Mouse (Mus musculus) heart, postnatal 36 days (tissue): Measurements from ENCODE around the gene Nkapl. TPM values are rescaled to one million over a fixed set of nuclear protein-coding genes. Genes with fewer than 3 reads are reported as not detected.
"Not testable (repeated sequence)": the region's sequence is repeated elsewhere in the genome, so short reads cannot be mapped to it uniquely, and the experiment has no call there.

Source experiments
- DNase-seq, 2 experiments: peaks; one replicate each; pipeline ENCODE4 v3.0.0; 2021 to 2022
- intact Hi-C: fragments of 180-260 bp; cut with DNase I; formaldehyde crosslinking; loops from one replicate; pipeline ENCODE4 v1.15.1; 2025
- total RNA-seq, 2 experiments: library from RNA; stranded (reverse); gene quantifications; 2 replicates each; pipeline ENCODE4 v1.2.3; 2021

Nkapl gene
- under 1 TPM; 0.67 to 0.76 TPM for total RNA-seq

DNA sequence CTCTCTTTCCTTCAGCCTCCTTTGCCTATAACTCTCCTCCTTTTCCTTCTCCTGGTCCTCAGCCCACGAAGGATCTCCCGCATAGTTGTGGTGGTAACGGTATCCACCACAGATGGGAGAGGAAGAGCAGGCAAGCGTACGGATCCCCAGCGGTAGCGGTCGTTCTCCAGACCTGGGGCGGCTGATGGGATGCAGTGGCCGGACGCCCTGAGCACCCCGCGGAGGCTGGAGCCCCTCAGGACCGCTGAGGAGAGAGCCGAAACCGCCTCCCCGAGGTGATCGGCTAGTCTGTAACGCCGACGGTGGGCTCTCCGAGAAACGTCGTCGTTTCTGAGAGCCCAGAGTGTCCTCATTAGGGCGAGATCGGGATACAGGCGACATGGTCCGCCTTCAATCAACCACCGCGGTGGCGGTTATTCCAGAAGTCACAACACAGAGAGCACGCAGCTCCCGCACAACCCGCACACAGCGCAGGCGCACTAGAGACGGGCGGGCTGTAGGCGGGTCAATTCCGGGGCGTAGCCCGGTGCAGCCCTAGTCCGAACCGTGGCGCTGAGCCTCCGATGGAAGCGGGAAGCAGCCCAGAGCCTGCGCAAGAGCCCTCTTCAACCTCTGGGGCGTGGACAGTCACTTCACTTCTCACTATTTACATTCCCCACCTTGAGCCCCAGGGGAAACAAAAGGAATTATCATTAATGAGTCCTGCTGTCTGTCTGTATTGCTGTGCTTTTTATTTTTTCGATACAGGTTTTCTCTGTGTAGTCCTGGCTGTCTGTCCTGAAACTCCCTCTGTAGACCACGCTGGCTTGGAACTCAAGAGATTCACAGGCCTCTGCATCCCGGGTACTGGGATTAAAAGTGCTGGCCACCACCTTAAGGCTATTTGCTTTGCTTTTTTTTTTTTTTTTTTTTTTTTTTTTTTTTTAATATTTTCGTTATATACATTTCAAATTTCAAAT, at the start of gene Nkapl:
Nkapl (minus strand) TSS at position 449 of the 959 bp plus-strand sequence.
- peak; percentile 83 to 84 for DNase-seq
- intact Hi-C loops = loop anchor here (1.0 to 5.0 kb wide), 3 partner anchors 39 to 106 kb away; partner anchors contain the start of gene Zscan12

DNA sequence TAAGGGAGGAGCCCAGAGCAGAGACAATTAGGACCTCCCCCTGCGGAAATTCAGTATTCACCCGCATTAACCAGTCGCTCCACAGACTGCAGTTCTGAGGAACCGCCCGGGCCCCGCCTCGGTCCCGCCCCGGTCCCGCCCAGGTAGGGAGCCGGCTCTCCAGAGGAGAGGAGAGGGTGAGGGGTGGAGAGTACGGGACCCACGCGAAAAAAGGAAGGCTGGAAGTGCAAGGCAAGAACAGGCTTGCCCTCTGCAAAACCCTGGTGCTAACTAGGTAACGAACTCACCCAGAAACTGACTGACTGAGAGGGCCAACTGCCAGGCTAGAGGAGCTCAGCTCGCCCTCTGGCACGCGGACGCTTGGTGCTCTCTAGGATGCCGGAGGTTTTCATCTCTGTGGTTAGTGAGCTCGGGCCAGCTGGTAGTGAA, 37.9 kb upstream of the Nkapl start:
- DNase-seq = peak; percentile 80 to 85
- intact Hi-C loops = loop anchor here (2.0 to 10.0 kb wide), 3 partner anchors 25 to 101 kb away; partner anchors contain the start of genes Nkapl, Zkscan3 and Zkscan8

DNA sequence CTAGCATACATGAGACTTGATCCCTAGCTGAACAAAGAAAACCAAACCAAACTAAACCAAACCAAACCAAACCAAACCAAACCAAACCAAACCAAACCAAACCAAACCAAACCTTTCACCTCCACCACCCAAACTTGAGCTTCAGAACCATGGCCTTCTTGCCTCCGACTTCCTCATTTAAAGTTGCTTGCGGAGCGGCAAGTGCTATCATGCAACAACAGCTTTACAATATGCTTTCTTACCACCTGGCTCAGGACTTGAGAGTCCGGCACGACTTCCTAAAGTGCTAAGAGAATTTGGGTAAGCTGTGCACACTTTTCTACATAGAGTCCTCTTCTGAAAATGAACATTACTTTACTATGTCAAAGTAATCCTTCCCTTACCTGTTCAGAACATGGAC, 34.0 kb upstream of the Nkapl start:
- intact Hi-C loops = loop anchor here (10.0 kb wide), 1 partner anchor 97 kb away; the partner anchor contains the start of gene Zkscan3
- no peak for DNase-seq

DNA sequence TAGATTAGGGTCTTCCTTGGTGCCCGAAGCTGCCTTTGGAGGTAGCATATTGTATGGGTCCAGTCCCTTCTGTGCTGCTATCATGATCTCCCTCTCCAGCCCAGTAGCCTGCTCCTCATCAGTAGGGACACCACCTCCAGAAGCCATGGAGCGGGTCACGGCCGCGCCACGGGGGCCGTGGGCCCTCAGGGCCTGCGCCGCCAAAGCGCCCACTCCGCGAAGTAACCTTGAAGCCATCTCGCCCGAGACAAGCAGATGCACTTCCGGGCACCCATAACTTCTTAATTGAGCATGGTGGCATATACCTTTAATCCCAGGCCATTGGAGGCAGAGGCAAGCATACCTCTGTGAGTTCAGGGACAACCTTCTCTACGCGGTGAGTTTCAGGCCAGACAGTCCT, 32.9 kb upstream of the Nkapl start, which contains the start of gene Gm11273:
Gm11273 (minus strand) TSS at position 237 of the 400 bp plus-strand sequence.
- not testable (repeated sequence) for DNase-seq
- intact Hi-C loops = loop anchor here (10.0 kb wide), 1 partner anchor 96 kb away; the partner anchor contains the start of gene Zkscan3

DNA sequence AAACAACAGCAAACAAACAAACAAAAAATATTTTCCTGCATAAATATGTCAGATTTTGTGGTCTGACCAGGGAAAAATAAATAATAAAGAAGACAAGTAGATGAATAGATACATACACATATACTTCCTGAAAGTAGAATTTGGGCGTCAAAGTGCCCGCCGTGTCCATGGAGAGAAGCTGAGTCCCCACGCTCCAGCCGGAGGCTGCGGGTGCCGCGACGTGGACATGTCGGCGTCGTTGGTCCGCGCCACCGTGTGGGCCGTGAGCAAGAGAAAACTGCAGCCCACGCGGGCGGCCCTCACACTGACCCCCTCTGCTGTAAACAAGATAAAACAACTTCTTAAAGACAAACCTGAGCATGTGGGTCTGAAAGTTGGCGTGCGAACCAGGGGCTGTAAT, 26.8 kb upstream of the Nkapl start, which contains the start of gene AK157302:
AK157302 (plus strand) TSS at position 144 of the 400 bp plus-strand sequence.
- DNase-seq = peak in 1 of 2 experiments; percentile 35
- intact Hi-C loops = no loop called here

DNA sequence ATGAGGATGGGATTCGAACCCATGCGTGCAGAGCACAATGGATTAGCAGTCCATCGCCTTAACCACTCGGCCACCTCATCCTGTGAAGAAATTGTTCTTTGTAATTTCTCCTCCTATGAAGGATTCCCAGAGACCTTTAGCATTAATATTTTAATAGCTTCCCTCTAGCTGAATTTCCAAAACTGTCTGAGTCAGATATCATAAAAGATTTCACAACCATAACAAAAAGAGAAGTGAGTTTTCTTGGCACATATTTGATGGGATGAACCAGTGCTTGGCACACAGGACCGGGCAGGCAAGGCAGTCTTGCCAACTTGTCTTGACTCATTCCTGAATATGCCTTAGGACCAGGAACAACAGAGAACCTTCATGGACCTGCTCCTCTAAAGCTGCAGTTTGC, 24.5 kb upstream of the Nkapl start:
- intact Hi-C loops = no loop called here
- no peak for DNase-seq

DNA sequence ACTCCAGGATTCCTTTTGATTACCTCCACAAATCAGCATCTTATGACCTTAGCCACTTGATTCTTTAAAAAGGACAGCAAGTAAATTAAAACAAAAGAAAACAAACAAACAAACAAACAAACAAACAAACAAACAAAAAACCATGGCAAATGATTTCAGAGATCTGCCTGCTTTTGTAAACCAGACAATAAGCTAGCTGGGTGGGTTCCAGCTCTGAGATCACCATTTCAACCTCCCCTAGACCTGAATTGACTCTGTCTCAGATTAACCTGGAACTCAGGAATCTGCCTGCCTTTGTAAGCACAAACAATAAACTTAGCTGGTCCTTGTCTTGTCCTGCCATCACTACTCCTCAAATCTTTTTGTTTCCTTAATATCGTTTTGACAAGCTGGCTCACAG, 18.6 kb upstream of the Nkapl start:
- intact Hi-C loops = no loop called here
- DNase-seq = no peak

DNA sequence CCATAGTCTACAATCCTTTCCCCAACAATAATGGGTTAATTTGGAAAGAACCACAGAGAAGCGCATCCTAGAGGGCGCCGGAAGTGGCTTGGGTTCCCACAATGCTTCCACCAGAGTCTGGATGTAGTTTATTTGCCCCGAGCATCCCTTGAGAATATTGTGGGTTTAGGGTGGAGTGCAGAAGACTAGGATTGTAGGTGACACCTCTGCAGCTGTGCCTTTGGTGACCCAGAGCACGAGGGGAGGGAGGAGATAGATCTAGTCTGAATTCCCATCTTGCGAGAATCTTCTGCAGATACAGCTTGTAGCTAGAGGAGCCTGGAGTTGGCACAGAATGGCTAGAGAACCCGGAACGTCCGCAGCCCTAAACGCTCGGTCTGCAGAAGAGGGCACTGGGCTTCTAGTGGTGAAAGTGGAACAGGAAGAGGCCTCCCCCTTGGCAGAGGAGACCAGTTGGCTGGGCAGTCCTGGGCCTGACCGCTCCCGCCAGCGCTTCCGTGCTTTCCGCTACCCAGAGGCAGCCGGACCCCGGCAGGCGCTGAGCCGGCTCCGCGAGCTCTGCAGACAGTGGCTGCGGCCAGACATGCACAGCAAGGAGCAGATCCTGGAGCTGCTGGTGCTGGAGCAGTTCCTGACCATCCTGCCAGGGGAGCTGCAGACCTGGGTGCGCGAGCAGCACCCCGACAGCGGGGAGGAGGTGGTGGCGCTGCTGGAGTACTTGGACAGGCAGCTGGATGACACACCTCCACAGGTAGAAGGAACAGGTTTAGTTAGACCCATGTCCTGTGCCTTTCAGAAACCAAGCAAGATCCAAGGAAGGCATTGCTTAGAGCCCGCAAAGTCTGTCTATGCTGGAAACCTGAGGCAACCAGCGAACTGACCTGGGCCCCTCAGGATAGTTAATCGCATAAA, 10.7 kb upstream of the Nkapl start, which contains the start of the genes Zkscan4 and Gm10065:
Zkscan4 (plus strand) TSS at position 149 of the 912 bp plus-strand sequence.
Gm10065 (minus strand) TSS at position 683 of the 912 bp plus-strand sequence.
- peak; percentile 63 to 72 for DNase-seq
- intact Hi-C loops = not testable (repeated sequence)

DNA sequence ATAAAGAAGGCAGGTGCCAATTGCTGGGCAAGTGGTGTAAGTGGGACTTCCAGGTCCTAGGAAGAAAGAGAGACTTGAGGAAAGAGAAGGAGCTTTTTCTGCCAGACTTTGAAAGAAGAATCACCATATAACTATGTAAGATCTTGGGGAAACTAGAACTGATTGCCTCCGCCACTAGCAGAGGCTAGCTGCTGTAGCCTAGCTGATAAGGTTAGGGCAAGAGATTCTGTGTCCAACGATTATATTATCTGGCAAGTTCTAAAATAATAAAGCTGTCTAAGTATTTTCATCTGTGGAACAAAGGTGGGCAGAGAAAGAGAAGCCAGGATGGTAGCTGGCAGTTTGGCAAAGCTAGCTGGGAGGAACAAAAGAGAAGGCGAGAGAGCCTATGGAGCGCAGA, 4.1 kb upstream of the Nkapl start:
- DNase-seq = no peak
- intact Hi-C loops = no loop called here

DNA sequence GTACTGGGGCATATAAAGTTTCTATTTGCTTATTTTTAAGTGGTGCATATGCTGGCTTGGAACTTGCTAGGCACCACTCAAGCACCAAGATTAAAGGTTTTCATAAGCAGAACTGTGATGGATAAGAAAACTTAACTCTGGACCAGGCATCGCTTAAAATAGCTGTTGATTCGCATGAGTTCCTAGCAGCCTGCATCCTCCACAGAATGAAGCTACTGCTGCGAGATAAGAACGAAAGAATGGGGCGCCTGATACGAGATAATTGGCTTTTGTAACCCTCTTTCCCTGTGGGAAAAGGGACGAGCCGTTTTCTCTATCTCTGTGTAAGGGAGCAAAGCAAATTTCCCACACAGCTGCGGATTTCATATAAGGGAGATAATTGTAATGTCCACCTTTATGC, 788 bp upstream of the Nkapl start:
- intact Hi-C loops = loop anchor here (1.0 to 5.0 kb wide), 3 partner anchors 38 to 107 kb away; partner anchors contain the start of gene Zscan12
- DNase-seq = no peak

DNA sequence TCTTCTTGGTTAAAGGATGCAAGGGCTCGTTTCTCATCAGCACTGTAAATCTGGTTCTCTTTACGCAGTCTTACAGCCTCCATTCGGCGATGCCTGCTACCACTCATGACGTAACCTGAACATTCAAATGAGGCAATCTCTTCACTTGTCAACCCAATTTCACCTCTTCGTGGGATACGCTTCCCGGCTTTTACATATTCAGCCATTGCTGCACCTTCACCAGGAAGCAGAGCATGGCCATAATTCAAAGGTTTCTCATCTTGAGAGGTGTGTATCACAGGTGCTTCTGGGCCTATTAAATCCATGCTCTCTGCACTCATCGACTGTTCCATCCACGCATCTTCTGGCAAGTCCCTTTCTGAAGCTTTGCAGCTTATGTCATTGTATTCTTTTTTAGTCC, 973 bp downstream of the Nkapl start:
- DNase-seq = no peak
- intact Hi-C loops = loop anchor here (5.0 kb wide), 2 partner anchors 40 to 105 kb away; partner anchors contain the start of gene Zscan12

DNA sequence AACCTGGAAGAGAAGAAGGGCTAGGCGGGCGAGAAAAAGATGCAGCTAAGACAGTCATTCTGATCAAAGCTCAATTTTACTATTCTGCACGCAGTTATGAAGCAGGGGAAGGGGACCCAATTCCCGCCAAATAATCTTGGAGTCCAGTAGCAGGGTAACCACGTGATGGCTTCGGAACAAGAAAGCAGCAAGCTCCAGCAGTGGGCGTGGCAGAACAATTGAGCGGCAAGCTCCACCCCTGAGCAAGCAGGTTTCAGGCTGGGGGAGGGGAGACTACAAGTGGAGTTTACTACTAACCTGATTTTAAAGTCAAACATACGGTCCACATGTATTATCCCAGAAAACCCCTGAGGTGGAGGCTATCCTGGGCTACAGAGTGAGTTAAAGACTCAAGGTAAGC, 5.8 kb downstream of the Nkapl start:
- DNase-seq, intact Hi-C loops: not testable (repeated sequence)

DNA sequence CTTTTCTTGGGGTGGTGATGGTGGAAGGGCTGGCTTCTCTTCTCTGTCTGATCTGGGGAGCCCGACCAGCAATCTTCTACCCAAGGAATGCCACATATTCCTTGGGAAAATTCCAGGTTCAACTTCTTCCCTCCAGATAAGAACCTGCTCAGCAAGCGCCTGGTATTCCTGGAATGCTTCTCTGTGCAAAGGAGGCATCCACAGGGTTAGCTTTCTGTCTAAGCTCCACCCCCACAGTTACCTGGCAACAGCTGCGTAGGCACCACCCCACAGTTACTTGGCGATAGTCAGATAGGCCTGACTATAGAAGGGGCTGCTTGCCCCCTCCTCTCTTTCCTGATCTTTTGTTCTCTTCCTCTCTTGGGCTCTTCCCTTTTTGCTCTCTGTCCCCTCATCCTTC, 12.0 kb downstream of the Nkapl start:
- intact Hi-C loops = no loop called here

DNA sequence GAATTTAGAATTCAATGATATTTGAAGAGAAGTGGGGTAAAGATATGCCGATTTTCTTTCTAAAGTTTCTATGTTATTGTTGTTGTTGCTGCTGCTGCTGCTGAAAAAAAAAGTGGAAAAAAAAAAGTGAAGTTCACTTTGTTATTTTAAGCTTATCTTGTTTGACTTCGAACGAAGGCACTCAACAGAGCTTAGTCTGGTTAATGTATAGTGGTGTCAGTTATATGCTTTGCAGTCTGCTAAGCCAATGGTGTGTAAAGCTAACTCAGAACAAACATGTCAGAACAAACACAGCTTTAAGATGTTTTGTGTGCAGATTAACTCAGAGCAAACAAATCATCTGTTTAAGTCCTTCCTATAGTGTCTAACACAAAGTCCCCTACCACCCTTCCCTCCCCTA, 14.2 kb downstream of the Nkapl start:
- no peak for DNase-seq
- intact Hi-C loops = no loop called here

More for the DNA sequence above, 12.0 kb downstream of the Nkapl start:
- DNase-seq = no peak

DNA sequence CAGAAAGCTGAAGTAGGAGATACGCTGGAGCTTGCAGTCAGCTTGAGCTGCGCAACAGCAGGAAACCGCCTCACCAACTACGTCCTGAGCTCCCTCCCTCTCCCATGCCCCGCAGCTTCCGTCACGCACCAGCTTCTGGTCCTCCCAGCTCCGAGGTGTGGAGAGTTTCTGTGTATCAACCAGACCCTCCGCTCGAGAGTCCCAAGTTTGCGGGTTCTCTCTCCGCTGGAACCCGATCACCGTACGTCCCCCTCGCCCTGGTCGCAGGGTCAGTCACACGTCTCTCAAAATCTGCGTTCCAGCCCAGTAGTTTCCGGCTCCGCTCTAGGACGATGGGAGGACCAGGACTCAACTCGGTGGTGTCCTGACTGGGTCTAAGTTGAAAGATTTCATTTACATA, 14.9 kb downstream of the Nkapl start, which contains the start of gene Zscan26:
Zscan26 (minus strand) TSS at position 282 of the 400 bp plus-strand sequence.
- intact Hi-C loops = loop anchor here (1.0 to 2.0 kb wide), 3 partner anchors 51 to 91 kb away; partner anchors contain the start of genes Zkscan3 and Zscan12

DNA sequence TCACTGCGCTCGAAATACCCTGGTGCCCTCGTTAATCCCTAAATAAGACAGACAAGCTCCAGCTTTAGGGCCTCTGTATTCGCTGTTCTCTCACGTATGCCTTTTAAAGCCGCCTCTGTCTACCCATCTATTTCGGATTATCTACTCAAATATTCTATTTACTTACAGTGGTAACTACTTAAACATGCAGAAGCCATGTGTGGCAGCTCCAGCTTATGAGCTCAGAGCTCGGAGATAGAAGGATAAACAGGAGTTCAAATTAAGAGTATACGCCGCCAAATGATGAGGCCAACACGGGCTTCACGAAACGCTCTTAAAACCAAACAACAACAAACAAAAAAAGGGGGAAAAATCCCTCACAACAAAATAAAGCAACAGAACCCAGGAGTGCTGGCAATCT, 15.3 kb downstream of the Nkapl start:
- intact Hi-C loops = loop anchor here (1.0 to 2.0 kb wide), 3 partner anchors 50 to 91 kb away; partner anchors contain the start of genes Zkscan3 and Zscan12
- DNase-seq = no peak

More for the DNA sequence above, 14.9 kb downstream of the Nkapl start, which contains the start of gene Zscan26:
- peak; percentile 84 to 88 for DNase-seq

DNA sequence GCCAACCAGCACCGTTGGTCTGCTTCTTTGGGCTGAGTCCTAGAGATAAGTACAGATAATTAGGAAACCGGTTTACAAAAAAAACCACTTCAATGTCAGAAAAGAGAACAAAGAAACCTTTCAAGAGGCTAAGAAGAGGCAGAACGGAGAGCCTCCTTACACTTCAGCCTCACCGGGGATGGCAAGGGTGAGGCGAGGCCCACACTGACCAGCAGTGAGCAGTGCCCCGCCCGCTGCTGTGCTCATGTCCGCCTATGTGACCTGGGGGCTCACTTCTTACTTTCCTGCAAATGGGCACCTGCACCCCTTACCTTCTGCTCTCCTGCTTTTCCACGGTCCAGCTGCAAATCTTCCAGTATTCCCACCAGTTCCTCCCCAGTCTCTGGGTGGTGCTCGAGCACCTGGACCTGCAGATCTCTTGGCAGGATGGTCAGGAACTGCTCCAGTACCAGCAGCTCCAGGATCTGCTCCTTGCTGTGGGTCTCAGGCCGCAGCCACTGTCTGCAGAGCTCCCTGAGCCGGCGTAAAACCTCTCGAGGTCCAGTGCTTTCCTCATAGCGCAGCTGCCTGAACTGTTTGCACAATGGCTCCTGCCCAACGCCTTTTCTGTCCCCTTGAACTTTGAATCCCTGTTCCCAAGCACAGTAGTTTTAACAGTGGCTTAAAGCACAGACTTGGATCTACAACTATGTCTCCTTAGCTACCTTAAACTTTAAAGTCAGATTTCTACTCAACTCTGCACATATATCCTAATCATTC, 20.3 kb downstream of the Nkapl start:
- DNase-seq = no peak
- intact Hi-C loops = no loop called here

DNA sequence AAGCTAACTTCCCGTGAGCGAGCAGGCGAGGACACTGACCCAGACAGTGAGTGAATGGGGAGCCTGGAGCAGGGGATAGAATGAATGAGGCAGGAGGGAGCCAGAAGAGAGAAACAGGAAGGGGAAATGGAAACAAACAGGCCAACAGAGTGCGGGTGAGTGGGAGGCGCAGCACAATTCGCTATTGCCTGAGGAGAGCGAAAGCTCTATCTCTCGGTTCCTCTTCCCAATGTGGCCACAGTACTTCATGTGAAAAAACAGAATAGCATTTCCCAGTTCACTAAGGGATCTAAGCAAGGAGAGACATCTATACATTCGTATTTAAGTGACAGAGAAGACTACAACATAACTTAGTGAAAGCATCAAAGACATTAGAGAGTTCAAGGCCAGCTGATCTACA, 21.5 kb downstream of the Nkapl start:
- no peak for DNase-seq
- intact Hi-C loops = no loop called here

DNA sequence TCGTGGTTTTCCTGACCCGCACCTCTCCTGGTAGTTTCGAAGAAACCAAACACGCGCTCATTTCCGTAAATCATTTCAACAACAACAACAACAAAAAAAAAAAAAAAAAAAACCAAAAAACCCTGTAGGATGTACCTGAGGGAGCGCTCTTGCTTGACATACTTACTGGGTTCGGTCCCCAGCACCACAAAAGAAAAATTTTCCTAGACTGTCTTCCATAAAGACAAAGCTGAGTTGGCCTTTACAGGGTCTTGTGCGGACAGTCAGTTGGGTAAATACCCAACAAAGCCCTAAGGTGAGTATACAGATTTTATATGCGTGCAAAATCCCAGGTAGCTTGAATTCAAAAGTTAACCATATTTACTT, 27.1 kb downstream of the Nkapl start:
- DNase-seq = no peak
- intact Hi-C loops = loop anchor here (2.0 kb wide), 1 partner anchor 38 kb away; the partner anchor contains the start of gene Zkscan3
